ENCODE assay signal across 9 mouse cellular contexts in the genomic region with DNA sequence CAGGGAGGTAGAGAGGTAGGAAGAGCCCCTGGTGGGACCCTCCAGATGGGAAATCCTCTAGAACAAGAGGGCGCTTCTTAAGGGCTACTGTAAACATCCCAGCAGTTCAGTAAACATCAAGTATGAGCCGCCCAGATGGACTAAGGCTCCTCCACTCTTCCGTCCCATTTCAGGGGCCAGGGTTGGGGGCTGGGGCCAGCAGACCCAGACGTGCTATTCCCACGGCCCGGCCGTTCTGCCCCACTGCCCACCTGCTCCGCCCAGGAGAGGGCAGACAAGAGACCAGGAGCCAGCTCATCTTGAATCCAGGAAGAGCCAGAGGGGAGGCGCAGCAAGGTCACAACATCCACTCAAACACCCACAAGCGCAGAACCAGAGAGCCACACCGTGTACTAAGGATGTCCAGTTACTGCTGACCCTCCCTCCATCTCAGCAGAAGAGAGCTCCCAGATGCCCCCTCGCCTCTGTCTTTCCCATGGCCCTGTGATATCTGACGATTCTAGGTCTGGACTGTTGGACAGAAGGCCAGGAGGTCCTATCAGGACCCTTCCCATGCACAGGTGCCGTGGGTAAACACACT. TPM values are rescaled to one million over a fixed set of nuclear protein-coding genes. Genes with fewer than 3 reads are reported as not detected.
DNase-seq lines count a peak whose midpoint lies in the region; ATAC-seq and TF ChIP-seq lines count a peak whose summit lies in the region.
"Had no signal": no experiment of that assay in that cellular context is flagged by ENCODE, and none has a peak within 500 bp of the region (broad histone marks: within the 10 kb centered on the region; RNA-seq: fewer than 3 reads in every experiment).

No protein-coding gene starts in this region.

- H3K4me1 ChIP-seq in liver, adult 2 months (ENCODE audit: control insufficient read depth, insufficient read depth, low read length) = peaks cover 7% of the 10 kb centered on the region; the same call in 1 of the 2 replicates
- H3K4me1 ChIP-seq in hindbrain, postnatal 0 days (ENCODE audit: insufficient read depth, low read length) = peaks cover 47% of the 10 kb centered on the region
- peaks cover 88% of the 10 kb centered on the region for H3K4me1 ChIP-seq in lung, embryonic 16.5 days (replicated peaks; ENCODE audit: control insufficient read depth, insufficient read depth, low read length)
- H3K4me1 ChIP-seq in stomach, postnatal 0 days (replicated peaks; ENCODE audit: control insufficient read depth, insufficient read depth) = peaks cover 48% of the 10 kb centered on the region

- H3K4me2 ChIP-seq in hindbrain, postnatal 0 days (ENCODE audit: low read depth, low read length) = no peak overlapping the region
- peak overlapping the region; percentile 41 for H3K4me2 ChIP-seq in lung, embryonic 16.5 days (ENCODE audit: low read depth, low read length)
- peak overlapping the region; percentile 34 for H3K4me2 ChIP-seq in stomach, postnatal 0 days (replicated peaks; ENCODE audit: low read depth)

- H3K9me3 ChIP-seq in hindbrain, postnatal 0 days (ENCODE audit: low read length) = no peaks in the 10 kb centered on the region
- no peaks in the 10 kb centered on the region for H3K9me3 ChIP-seq in lung, embryonic 16.5 days (ENCODE audit: control insufficient read depth, low read length)
- no peaks in the 10 kb centered on the region for H3K9me3 ChIP-seq in stomach, postnatal 0 days (ENCODE audit: control insufficient read depth, low read length)

- no peaks in the 10 kb centered on the region for H3K79me2 ChIP-seq in liver, adult 2 months (ENCODE audit: control insufficient read depth, insufficient read depth, low read length)

- H3K36me3 ChIP-seq in liver, adult 2 months (ENCODE audit: control insufficient read depth, insufficient read depth, low read length) = no peaks in the 10 kb centered on the region
- H3K36me3 ChIP-seq in hindbrain, postnatal 0 days (ENCODE audit: insufficient read depth, low read length) = no peaks in the 10 kb centered on the region
- no peaks in the 10 kb centered on the region; the same call in 1 of the 2 replicates for H3K36me3 ChIP-seq in lung, embryonic 16.5 days (ENCODE audit: control insufficient read depth, insufficient read depth, low read length)
- H3K36me3 ChIP-seq in stomach, postnatal 0 days (ENCODE audit: control insufficient read depth, insufficient read depth, low read length) = no peaks in the 10 kb centered on the region

- TF ChIP-seq POLR2A in liver, adult 2 months (IDR thresholded peaks at IDR 0.05; ENCODE audit: extremely low read depth, insufficient read depth, low read length) = no peak

- ATAC-seq in hindbrain, postnatal 0 days = no peak
- peak; percentile 23 for ATAC-seq in lung, embryonic 16.5 days (ENCODE audit: low read depth)
- ATAC-seq in stomach, postnatal 0 days (ENCODE audit: low FRiP score, low TSS enrichment) = no peak

- DNase-seq in liver, adult 2 months (ENCODE audit: extremely low read depth, low read depth, low spot score) = no peak
- DNase-seq in liver = no peak
- no peak for DNase-seq in hindbrain, postnatal 0 days (ENCODE audit: low spot score)
- no peak for DNase-seq in stomach, postnatal 0 days (ENCODE audit: low spot score)
- DNase-seq in thymus, postnatal 4 days = no peak
- no peak for DNase-seq in thymus, postnatal 25 days
- no peak for DNase-seq in spleen, postnatal 10 days (ENCODE audit: low spot score in 2 of 2)

- WGBS in liver, adult 2 months = 64% methylated on average over 14 of the region's 14 CpGs
- WGBS in hindbrain, postnatal 0 days = 28% methylated on average over 14 of the region's 14 CpGs
- 13% methylated on average over 14 of the region's 14 CpGs for WGBS in lung, embryonic 16.5 days
- WGBS in stomach, postnatal 0 days = 20% methylated on average over 14 of the region's 14 CpGs

- H3K27ac ChIP-seq in liver, adult 2 months (replicated peaks; ENCODE audit: insufficient read depth, low read depth, low read length) = peak overlapping the region; percentile 21; the same call in 1 of the 2 replicates
- no peak overlapping the region for H3K27ac ChIP-seq in hindbrain, postnatal 0 days
- H3K27ac ChIP-seq in lung, embryonic 16.5 days (ENCODE audit: low read length) = peak overlapping the region; percentile 83
- peak overlapping the region; percentile 83 for H3K27ac ChIP-seq in stomach, postnatal 0 days (replicated peaks)

- H3K9ac ChIP-seq in liver, adult 2 months (ENCODE audit: low read depth, low read length) = no peak overlapping the region
- no peak overlapping the region for H3K9ac ChIP-seq in hindbrain, postnatal 0 days (replicated peaks; ENCODE audit: low read length)
- peak overlapping the region; percentile 53 for H3K9ac ChIP-seq in lung, embryonic 16.5 days (ENCODE audit: low read length)
- peak overlapping the region; percentile 23; the same call in 1 of the 2 replicates for H3K9ac ChIP-seq in stomach, postnatal 0 days (ENCODE audit: low read length)

- no peak for TF ChIP-seq EP300 in stomach, postnatal 0 days (optimal IDR thresholded peaks at IDR 0.05)

- no peak overlapping the region for H3K4me3 ChIP-seq in liver, adult 2 months (ENCODE audit: insufficient read depth, low read depth, low read length)
- H3K4me3 ChIP-seq in hindbrain, postnatal 0 days (ENCODE audit: low read length) = no peak overlapping the region
- H3K4me3 ChIP-seq in lung, embryonic 16.5 days (ENCODE audit: low read length) = no peak overlapping the region
- H3K4me3 ChIP-seq in stomach, postnatal 0 days (ENCODE audit: low read depth, low read length) = no peak overlapping the region

- no peaks in the 10 kb centered on the region for H3K27me3 ChIP-seq in liver, adult 2 months (ENCODE audit: control insufficient read depth, insufficient read depth, low read length)
- H3K27me3 ChIP-seq in hindbrain, postnatal 0 days (ENCODE audit: insufficient read depth, low read length) = no peaks in the 10 kb centered on the region
- H3K27me3 ChIP-seq in lung, embryonic 16.5 days (ENCODE audit: control insufficient read depth, insufficient read depth, low read depth, low read length) = no peaks in the 10 kb centered on the region
- no peaks in the 10 kb centered on the region for H3K27me3 ChIP-seq in stomach, postnatal 0 days (ENCODE audit: control insufficient read depth, insufficient read depth, low read length)

- 0 out of 2 replicates have a peak, but pooled peaks have one; percentile 14 for TF ChIP-seq CTCF in liver, adult 2 months (IDR thresholded peaks at IDR 0.05; ENCODE audit: low read depth, low read length)
- peak; percentile 31 for TF ChIP-seq CTCF in hindbrain, postnatal 0 days (IDR thresholded peaks at IDR 0.05; ENCODE audit: low read depth)
- peak; percentile 55 for TF ChIP-seq CTCF in stomach, postnatal 0 days (IDR thresholded peaks at IDR 0.05; ENCODE audit: low read depth)

RNA-seq across cellular contexts. Expression of a gene that starts 11.6 kb away (rescaled TPM):
- total RNA-seq in liver, adult 2 months (2014; rRNA removed) = 3.5 and 4.6 TPM in 2 replicates
- 6.7 and 8.9 TPM in 2 replicates for polyA plus RNA-seq in liver, adult 2 months (2012; rRNA removed)
- 65.4 and 81.3 TPM in 2 replicates for total RNA-seq in hindbrain, postnatal 0 days (2014; rRNA removed)
- polyA plus RNA-seq in hindbrain, postnatal 0 days (2015; fragmentation: Nextera tagmentation; extraction: Ambion mirVana) = 7.5 and 8.7 TPM in 2 replicates
- 10.4 and 11.8 TPM in 2 replicates for polyA plus RNA-seq in lung, embryonic 16.5 days (2015; fragmentation: Nextera tagmentation; extraction: Ambion mirVana)
- polyA plus RNA-seq in stomach, postnatal 0 days (2015; fragmentation: Nextera tagmentation; extraction: Ambion mirVana) = 11.7 and 15.1 TPM in 2 replicates
- total RNA-seq: MEL had no signal

RNA-seq across cellular contexts. Expression of a gene that starts 19.2 kb away (rescaled TPM):
- 3.2 and 6.3 TPM in 2 replicates for total RNA-seq in liver, adult 2 months (2014; rRNA removed)
- 5.5 and 7.1 TPM in 2 replicates for polyA plus RNA-seq in liver, adult 2 months (2012; rRNA removed)
- total RNA-seq in hindbrain, postnatal 0 days (2014; rRNA removed) = 0.52 TPM in 1 of 2 replicates, not detected in the other
- 2.4 and 2.7 TPM in 2 replicates for polyA plus RNA-seq in hindbrain, postnatal 0 days (2015; fragmentation: Nextera tagmentation; extraction: Ambion mirVana)
- 0.65 and 1.2 TPM in 2 replicates for polyA plus RNA-seq in lung, embryonic 16.5 days (2015; fragmentation: Nextera tagmentation; extraction: Ambion mirVana)
- polyA plus RNA-seq in stomach, postnatal 0 days (2015; fragmentation: Nextera tagmentation; extraction: Ambion mirVana) = 2.1 and 2.9 TPM in 2 replicates

RNA-seq across cellular contexts. Expression of a gene that starts 29.4 kb away (rescaled TPM):
- total RNA-seq in liver, adult 2 months (2014; rRNA removed) = 982 and 1,378 TPM in 2 replicates
- 3,567 and 4,585 TPM in 2 replicates for polyA plus RNA-seq in liver, adult 2 months (2012; rRNA removed)
- total RNA-seq in hindbrain, postnatal 0 days (2014; rRNA removed) = 102 and 134 TPM in 2 replicates
- polyA plus RNA-seq in hindbrain, postnatal 0 days (2015; fragmentation: Nextera tagmentation; extraction: Ambion mirVana) = 52.1 and 54.5 TPM in 2 replicates
- polyA plus RNA-seq in lung, embryonic 16.5 days (2015; fragmentation: Nextera tagmentation; extraction: Ambion mirVana) = 4.5 and 5.4 TPM in 2 replicates
- 0.95 and 1.1 TPM in 2 replicates for polyA plus RNA-seq in stomach, postnatal 0 days (2015; fragmentation: Nextera tagmentation; extraction: Ambion mirVana)
- total RNA-seq: MEL had no signal

Comparison
In these comparisons a context has a peak if more than half of its experiments do, and no peak if none do; other contexts are left out.
1. H3K9ac ChIP-seq: peak in lung, embryonic 16.5 days (single experiment) and stomach, postnatal 0 days (single experiment); none in liver, adult 2 months (single experiment) and hindbrain, postnatal 0 days (single experiment).
2. RNA of a gene that starts 29.4 kb away (polyA plus RNA-seq): 3,567 to 4,585 TPM in liver, adult 2 months; 52.1 to 54.5 TPM in hindbrain, postnatal 0 days, 4.5 to 5.4 TPM in lung, embryonic 16.5 days and 0.95 to 1.1 TPM in stomach, postnatal 0 days; every median in the first group is over 10 times any median in the second.
3. Peak in every context shown above with its lines, with median percentiles within 50 percentile points of each other: CTCF ChIP-seq.